Mouse (Mus musculus) lung, postnatal 0 days (tissue): ENCODE results near the gene Ect2.

Experiments used
- CTCF ChIP-seq: IDR thresholded peaks from 2 replicates; pipeline ENCODE4 v1.5.1; 2016; ENCODE audit warnings: antibody characterized with exemption, mild to moderate bottlenecking
- EP300 ChIP-seq: IDR thresholded peaks from 2 replicates; pipeline ENCODE4 v1.6.1; 2016; ENCODE audit warnings: antibody characterized with exemption, mild to moderate bottlenecking, control low read depth

DNA sequence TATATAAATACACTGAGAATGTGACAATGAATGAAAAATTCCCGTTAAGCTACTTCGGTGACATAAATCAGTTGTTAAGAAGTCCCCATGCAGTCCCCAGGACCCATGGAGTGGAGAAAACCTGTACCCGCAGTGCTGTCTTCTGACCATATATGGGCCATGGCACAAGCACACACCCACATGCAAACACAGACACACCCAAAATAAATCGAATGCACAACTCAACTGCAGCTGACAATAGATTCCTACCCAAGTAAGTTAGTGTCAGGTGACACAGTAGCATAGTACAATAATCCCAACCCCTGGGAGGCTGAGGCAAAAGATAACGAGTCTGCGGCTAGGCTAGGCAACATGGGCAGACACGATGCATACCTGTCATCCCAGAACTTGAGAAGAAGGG is 10.1 kb downstream of the Ect2 start:
- no peak for TF ChIP-seq CTCF
- no peak for TF ChIP-seq EP300
